Mouse (Mus musculus) MEL (cell line): ENCODE measurements around the gene Ankdd1b.

ENCODE experiments used
- CTCF ChIP-seq, 3 experiments: IDR thresholded peaks in 2 of 3; conservative IDR thresholded peaks in 1 of 3; 2 replicates each; pipeline ENCODE4 v1.5.1; 2011 to 2012; ENCODE audit warnings: low read length in 3 of 3, low read depth in 2 of 3, mild to moderate bottlenecking in 2 of 3, improper control_type of control experiment in 1 of 3, inconsistent platforms in 1 of 3, mixed read lengths in 1 of 3, moderate library complexity in 1 of 3; ENCODE audit not compliant: control insufficient read depth in 1 of 3, insufficient read depth in 1 of 3, poor library complexity in 1 of 3, severe bottlenecking in 1 of 3
- E2F4 ChIP-seq: IDR thresholded peaks from 2 replicates; pipeline ENCODE4 v1.6.1; 2011; ENCODE audit warnings: low read depth, low read length, improper control_type of control experiment, borderline replicate concordance
- EP300 ChIP-seq, 2 experiments: IDR thresholded peaks; 2 replicates each; pipeline ENCODE4 v1.6.1; 2011; ENCODE audit warnings: improper control_type of control experiment in 2 of 2, low read length in 2 of 2, low read depth in 1 of 2, mild to moderate bottlenecking in 1 of 2
- HCFC1 ChIP-seq: IDR thresholded peaks from 2 replicates; pipeline ENCODE4 v1.6.1; 2012; ENCODE audit warnings: low read depth, mild to moderate bottlenecking, inconsistent platforms, low read length, improper control_type of control experiment, moderate library complexity
- MAZ ChIP-seq: IDR thresholded peaks from 2 replicates; pipeline ENCODE4 v1.6.1; 2012; ENCODE audit warnings: low read depth, mild to moderate bottlenecking, inconsistent platforms, low read length, improper control_type of control experiment
- POLR2A ChIP-seq, 2 experiments: IDR thresholded peaks; 2 replicates each; pipeline ENCODE4 v1.6.1; 2011 to 2012; ENCODE audit warnings: low read length in 2 of 2, mild to moderate bottlenecking in 2 of 2, control low read depth in 1 of 2, improper control_type of control experiment in 1 of 2, low read depth in 1 of 2, moderate library complexity in 1 of 2; ENCODE audit not compliant: control insufficient read depth in 1 of 2, insufficient read depth in 1 of 2, poor library complexity in 1 of 2
- TCF12 ChIP-seq: IDR thresholded peaks from 2 replicates; pipeline ENCODE4 v1.6.1; 2014; ENCODE audit warnings: low read depth, mild to moderate bottlenecking, inconsistent platforms, low read length, improper control_type of control experiment, moderate library complexity
- ZC3H11A ChIP-seq: IDR thresholded peaks from 2 replicates; pipeline ENCODE4 v1.6.1; 2012; ENCODE audit warnings: low read depth, mild to moderate bottlenecking, inconsistent platforms, low read length, improper control_type of control experiment

DNA sequence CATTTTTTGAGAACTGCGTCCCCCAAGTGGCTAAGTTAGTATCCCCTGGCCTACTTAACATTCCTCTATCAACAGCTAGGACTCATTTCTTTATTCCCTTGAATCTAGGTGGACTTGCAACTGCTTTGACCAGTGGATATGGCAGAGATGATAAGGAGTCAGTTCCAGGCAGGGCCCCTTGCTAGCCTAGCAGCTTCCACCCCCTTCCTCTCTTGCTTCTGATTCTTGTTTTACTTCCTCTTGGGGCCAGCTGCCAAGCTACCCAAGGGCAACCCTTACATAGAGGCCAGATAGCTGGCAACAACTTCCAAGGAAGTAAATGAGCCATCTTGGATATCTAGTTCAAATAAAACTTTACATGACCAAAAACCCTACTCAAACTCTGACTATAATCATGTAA lies 34.1 kb downstream of the Ankdd1b start:
- no peak for TF ChIP-seq HCFC1
- peak; percentile 63 to 64 for TF ChIP-seq EP300 (IDR thresholded peaks at IDR 0.05; ENCODE audit: low read depth in 1 of 2, low read length in 2 of 2)
- no peak for TF ChIP-seq POLR2A (IDR thresholded peaks at IDR 0.05; ENCODE audit: control insufficient read depth in 1 of 2, insufficient read depth in 1 of 2, low read depth in 1 of 2, low read length in 2 of 2, poor library complexity in 1 of 2)
- no peak for TF ChIP-seq MAZ
- TF ChIP-seq ZC3H11A = no peak
- TF ChIP-seq TCF12 = no peak
- TF ChIP-seq CTCF (IDR thresholded peaks at IDR 0.05 in 2 of 3, conservative IDR thresholded peaks at IDR 0.05 in 1 of 3; ENCODE audit: control insufficient read depth in 1 of 3, insufficient read depth in 1 of 3, low read depth in 2 of 3, low read length in 3 of 3, poor library complexity in 1 of 3, severe bottlenecking in 1 of 3) = no peak
- no peak for TF ChIP-seq E2F4
